Mouse (Mus musculus): ENCODE data around the gene Mphosph9. TPM values are rescaled to one million over a fixed set of nuclear protein-coding genes. Genes with fewer than 3 reads are reported as not detected.
A peak's percentile ranks its signal among the peaks of the same experiment; 100 is the strongest.
"Not testable (repeated sequence)": the region's sequence is repeated elsewhere in the genome, so short reads cannot be mapped to it uniquely, and the experiment has no call there.

Gene Mphosph9
- polyA plus RNA-seq, 1 experiment from 2014 or later: 24.7 TPM

- 65% methylated on average over 9 of the region's 9 CpGs for WGBS
- Histone ChIP-seq H3K4me3 (replicated peaks) (no peak overlapping the region), H3K4me1 (peaks cover 28% of the 10 kb centered on the region), H3K27ac (peak overlapping the region; percentile 70; the same call in 1 of the 2 replicates), H3K36me3 (replicated peaks) (0 out of 2 replicates have a peak, but pooled peaks cover 6% of the 10 kb centered on the region), H3K9ac (no peak overlapping the region), H3K27me3 (no peaks in the 10 kb centered on the region), H3K9me3 (no peaks in the 10 kb centered on the region), H3K4me2 (no peak overlapping the region)
- no peak for ATAC-seq (ENCODE audit: low FRiP score)
Observed at GRCm38 (mm10) chr5:124337909-124338308, 10.1 kb upstream of the Mphosph9 start.

DNA sequence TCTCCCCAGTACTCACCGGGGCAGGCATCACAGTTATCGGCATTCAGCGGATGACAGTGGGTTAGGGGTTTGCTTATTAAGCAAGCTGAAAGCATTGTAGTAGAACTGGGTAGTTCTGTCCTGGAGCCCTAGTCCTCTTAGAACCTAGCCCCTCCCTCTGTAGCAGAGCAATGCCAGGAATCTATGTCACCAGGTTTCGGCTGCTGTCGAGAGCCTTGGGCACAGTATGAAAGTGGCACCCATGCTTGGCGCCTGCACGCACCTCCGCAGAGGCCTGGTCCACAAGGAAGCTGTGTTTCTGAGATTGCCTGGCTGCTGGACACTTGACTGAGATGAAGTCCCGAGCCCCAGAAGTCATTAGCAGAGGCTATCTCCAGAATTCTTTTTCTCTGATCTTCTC, 9.3 kb upstream of the Mphosph9 start:
- WGBS: 94% methylated on average over 9 of the region's 9 CpGs
- no peak overlapping the region for H3K4me3 ChIP-seq (replicated peaks)
- H3K9me3 ChIP-seq: no peaks in the 10 kb centered on the region
- no peak for ATAC-seq (ENCODE audit: low FRiP score)
- H3K27me3 ChIP-seq: no peaks in the 10 kb centered on the region
- no peak overlapping the region for H3K9ac ChIP-seq
- 0 out of 2 replicates have a peak, but pooled peaks cover 6% of the 10 kb centered on the region for H3K36me3 ChIP-seq (replicated peaks)
- H3K4me1 ChIP-seq: peaks cover 28% of the 10 kb centered on the region
- H3K27ac ChIP-seq: 0 out of 2 replicates have a peak overlapping the region, but pooled peaks have one; percentile 70
- H3K4me2 ChIP-seq: no peak overlapping the region

DNA sequence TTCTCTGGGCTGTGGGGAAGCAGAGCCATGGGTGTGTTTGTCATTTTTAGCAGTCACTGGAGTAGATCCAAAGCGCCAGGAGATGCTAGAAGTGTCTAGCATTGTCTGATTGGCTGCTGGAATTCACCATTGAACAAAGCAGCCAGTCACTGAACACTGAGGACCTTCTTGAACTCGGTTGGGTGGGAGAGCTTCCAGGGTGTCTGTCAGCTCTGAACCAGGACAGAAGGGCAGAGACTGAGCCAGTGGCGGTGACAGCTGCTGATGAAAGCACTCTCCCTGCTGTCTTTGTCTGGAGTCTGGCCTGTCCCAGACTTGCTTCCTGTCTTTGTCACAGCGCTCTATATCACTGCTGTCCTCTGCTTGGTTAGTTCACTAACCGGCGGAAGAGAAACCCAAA, 6.6 kb upstream of the Mphosph9 start:
- H3K9ac ChIP-seq: peak overlapping the region; percentile 38
- H3K4me2 ChIP-seq: no peak overlapping the region
- 48% methylated on average over 6 of the region's 6 CpGs for WGBS
- H3K4me1 ChIP-seq: peaks cover 28% of the 10 kb centered on the region
- no peaks in the 10 kb centered on the region for H3K27me3 ChIP-seq
- H3K27ac ChIP-seq: peak overlapping the region; percentile 85
- H3K9me3 ChIP-seq: no peaks in the 10 kb centered on the region
- peak; percentile 79 for ATAC-seq (ENCODE audit: low FRiP score)
- H3K4me3 ChIP-seq (replicated peaks): no peak overlapping the region
- H3K36me3 ChIP-seq (replicated peaks): 0 out of 2 replicates have a peak, but pooled peaks cover 6% of the 10 kb centered on the region

DNA sequence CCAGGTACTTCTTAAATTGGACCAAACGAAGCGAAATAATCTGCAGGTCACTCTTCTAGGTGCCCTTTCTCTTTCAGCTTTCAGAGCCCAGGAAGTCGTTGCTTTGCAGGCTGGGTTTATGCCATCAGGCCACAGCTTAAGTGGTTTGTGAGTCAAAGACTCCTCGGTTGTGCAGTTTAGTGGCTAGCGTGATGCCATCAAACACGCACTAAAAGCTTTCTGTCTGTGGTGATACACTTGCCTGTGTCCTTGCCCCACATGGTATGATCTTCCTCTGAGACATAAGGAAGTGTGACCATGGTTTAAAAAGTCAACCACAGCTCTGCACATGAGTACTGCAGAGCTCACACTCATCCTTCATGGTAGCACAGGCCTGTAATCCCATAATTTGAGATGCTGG, 2.3 kb upstream of the Mphosph9 start:
- no peak overlapping the region for H3K4me3 ChIP-seq (replicated peaks)
- H3K4me2 ChIP-seq: no peak overlapping the region
- 0 out of 2 replicates have a peak, but pooled peaks cover 1% of the 10 kb centered on the region for H3K36me3 ChIP-seq (replicated peaks)
- no peak for ATAC-seq (ENCODE audit: low FRiP score)
- WGBS: 85% methylated on average over 6 of the region's 6 CpGs
- H3K27ac ChIP-seq: no peak overlapping the region
- H3K9me3 ChIP-seq: no peaks in the 10 kb centered on the region
- H3K4me1 ChIP-seq: peaks cover 33% of the 10 kb centered on the region
- no peaks in the 10 kb centered on the region for H3K27me3 ChIP-seq
- no peak overlapping the region for H3K9ac ChIP-seq

DNA sequence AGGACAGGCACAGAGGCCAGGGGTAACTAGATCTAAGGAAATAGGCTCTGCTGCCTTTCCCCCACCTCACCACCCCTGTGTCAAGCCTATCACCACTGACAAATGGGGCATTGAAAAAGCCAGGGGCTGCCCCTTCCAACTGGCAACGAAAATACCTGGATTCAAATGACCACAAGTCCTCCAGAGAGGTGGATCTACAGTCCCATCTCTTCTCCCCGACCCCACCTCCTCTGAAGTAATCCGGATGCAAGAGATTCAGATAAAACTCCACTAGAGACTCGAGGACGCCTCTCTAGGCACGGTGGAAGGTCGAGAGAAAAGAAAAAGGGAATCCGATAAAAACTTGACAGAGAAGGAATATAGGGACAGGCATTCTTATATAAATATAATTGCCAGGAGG, 943 bp downstream of the Mphosph9 start:
- peak overlapping the region; percentile 66 for H3K4me3 ChIP-seq (replicated peaks)
- ATAC-seq (ENCODE audit: low FRiP score): no peak
- H3K36me3 ChIP-seq (replicated peaks): peaks cover 21% of the 10 kb centered on the region
- H3K27ac ChIP-seq: peak overlapping the region; percentile 98
- peak overlapping the region; percentile 89 for H3K4me2 ChIP-seq
- no peaks in the 10 kb centered on the region for H3K9me3 ChIP-seq
- no peaks in the 10 kb centered on the region for H3K27me3 ChIP-seq
- 4% methylated on average over 8 of the region's 8 CpGs for WGBS
- H3K9ac ChIP-seq: peak overlapping the region; percentile 81
- H3K4me1 ChIP-seq: peaks cover 19% of the 10 kb centered on the region

GRCm38 (mm10) chr5:124317648-124318047, 10.1 kb downstream of the Mphosph9 start:
- Histone ChIP-seq H3K27me3 (no peaks in the 10 kb centered on the region), H3K4me3 (replicated peaks) (no peak overlapping the region), H3K36me3 (replicated peaks) (peaks cover 81% of the 10 kb centered on the region), H3K9ac (no peak overlapping the region), H3K4me1 (no peaks in the 10 kb centered on the region), H3K4me2 (no peak overlapping the region), H3K9me3 (peaks cover 1% of the 10 kb centered on the region), H3K27ac (no peak overlapping the region)
- ATAC-seq (ENCODE audit: low FRiP score): no peak
- 96% methylated on average over 7 of the region's 7 CpGs for WGBS

DNA sequence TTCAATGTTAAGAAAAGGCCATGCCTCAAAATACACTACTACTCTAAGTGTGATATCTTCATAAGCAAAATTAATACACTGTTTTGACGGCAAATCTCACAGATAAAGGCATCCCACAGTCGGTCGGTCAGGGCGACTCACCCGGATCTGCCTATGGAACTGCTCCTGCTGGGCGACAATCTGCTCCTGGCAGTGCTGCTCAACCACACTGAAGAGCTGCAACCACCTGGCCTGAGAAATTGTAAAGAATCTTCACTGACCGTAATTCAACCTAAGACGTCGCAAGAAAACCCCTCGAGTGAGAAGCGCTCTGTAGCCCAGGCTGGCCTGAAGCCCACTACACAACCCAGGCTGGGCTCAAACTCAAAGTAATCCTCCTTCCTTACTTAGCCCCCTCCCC, 11.8 kb downstream of the Mphosph9 start:
- Histone ChIP-seq H3K4me2 (no peak overlapping the region), H3K36me3 (replicated peaks) (peaks cover 86% of the 10 kb centered on the region), H3K27me3 (no peaks in the 10 kb centered on the region), H3K9me3 (peaks cover 8% of the 10 kb centered on the region), H3K4me1 (no peaks in the 10 kb centered on the region), H3K4me3 (replicated peaks) (no peak overlapping the region), H3K9ac (no peak overlapping the region), H3K27ac (no peak overlapping the region)
- ATAC-seq (ENCODE audit: low FRiP score): no peak
- WGBS: 94% methylated on average over 11 of the region's 11 CpGs

DNA sequence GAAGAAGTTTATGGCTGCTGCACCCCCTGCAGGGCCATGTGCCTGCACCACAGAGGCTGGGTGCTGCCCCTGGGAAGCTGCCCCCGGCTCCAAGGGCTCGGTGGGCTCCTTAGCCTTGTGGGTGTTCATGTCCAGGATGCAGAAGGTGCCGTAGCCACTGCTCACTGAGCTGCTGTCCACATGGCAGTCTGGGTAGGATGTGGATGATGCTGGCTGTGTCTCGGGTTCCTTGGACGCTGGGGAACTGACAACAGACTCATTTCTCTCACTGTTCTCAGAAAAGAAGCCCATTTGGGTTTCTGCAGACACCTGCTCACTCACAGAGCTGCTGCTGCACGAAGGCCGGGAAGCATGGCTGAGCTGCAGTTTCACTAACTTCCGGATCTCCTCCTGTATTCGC, 12.3 kb downstream of the Mphosph9 start:
- H3K4me3 ChIP-seq (replicated peaks): no peak overlapping the region
- 92% methylated on average over 9 of the region's 9 CpGs for WGBS
- ATAC-seq (ENCODE audit: low FRiP score): no peak
- no peaks in the 10 kb centered on the region for H3K4me1 ChIP-seq
- H3K36me3 ChIP-seq (replicated peaks): peaks cover 86% of the 10 kb centered on the region
- H3K9ac ChIP-seq: no peak overlapping the region
- H3K27ac ChIP-seq: no peak overlapping the region
- H3K4me2 ChIP-seq: no peak overlapping the region
- no peaks in the 10 kb centered on the region for H3K27me3 ChIP-seq
- H3K9me3 ChIP-seq: peaks cover 8% of the 10 kb centered on the region

DNA sequence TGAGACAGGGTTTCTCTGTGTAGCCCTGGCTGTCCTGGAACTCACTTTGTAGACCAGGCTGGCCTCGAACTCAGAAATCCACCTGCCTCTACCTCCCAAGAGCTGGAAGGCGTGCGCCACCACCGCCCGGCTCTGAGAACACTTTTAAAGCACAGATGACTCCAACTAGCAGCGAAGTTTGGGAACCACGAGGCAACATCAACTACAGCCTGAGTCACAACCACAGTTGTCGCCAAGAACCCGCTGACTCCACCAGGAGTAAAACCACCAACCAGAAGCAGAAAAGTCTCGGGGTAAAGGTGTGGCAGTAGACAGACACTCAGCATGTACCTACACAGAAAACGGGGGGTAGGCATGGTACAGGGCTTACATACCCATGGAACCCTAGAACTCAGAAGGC, 17.7 kb downstream of the Mphosph9 start:
- H3K4me2 ChIP-seq: no peak overlapping the region
- no peak overlapping the region for H3K4me3 ChIP-seq (replicated peaks)
- H3K9me3 ChIP-seq: peaks cover 8% of the 10 kb centered on the region
- no peak for ATAC-seq (ENCODE audit: low FRiP score)
- H3K9ac ChIP-seq: no peak overlapping the region
- H3K4me1 ChIP-seq: no peaks in the 10 kb centered on the region
- no peak overlapping the region for H3K27ac ChIP-seq
- WGBS: 96% methylated on average over 11 of the region's 11 CpGs
- peaks cover 87% of the 10 kb centered on the region for H3K36me3 ChIP-seq (replicated peaks)
- H3K27me3 ChIP-seq: peaks cover 4% of the 10 kb centered on the region; the same call in 1 of the 2 replicates

GRCm38 (mm10) chr5:124309155-124309554, 18.6 kb downstream of the Mphosph9 start:
- Histone ChIP-seq H3K9me3 (peaks cover 8% of the 10 kb centered on the region), H3K9ac (no peak overlapping the region), H3K27ac (0 out of 2 replicates have a peak overlapping the region, but pooled peaks have one; percentile 13), H3K4me3 (replicated peaks) (no peak overlapping the region), H3K27me3 (peaks cover 4% of the 10 kb centered on the region; the same call in 1 of the 2 replicates), H3K4me1 (no peaks in the 10 kb centered on the region), H3K4me2 (no peak overlapping the region), H3K36me3 (replicated peaks) (peaks cover 81% of the 10 kb centered on the region)
- ATAC-seq (ENCODE audit: low FRiP score): no peak
- 53% methylated on average over 10 of the region's 10 CpGs for WGBS

DNA sequence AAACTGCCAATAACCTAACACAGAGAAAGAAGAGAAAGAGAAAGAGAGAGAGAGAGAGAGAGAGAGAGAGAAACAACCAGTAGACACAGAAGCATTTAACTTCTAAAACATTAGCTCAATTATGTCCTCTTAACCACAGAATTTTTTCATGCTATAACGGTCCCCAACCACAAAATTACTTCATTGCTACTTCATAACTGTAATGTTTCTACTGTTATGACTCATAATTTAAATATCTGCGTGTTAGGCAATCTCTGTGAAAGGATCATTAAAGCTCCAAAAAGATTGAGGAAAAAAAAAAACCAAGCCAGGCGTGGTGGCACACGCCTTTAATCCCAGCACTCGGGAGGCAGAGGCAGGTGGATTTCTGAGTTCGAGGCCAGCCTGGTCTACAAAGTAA, 24.9 kb downstream of the Mphosph9 start:
- not testable (repeated sequence) for H3K27me3 ChIP-seq; H3K9me3 ChIP-seq; H3K4me1 ChIP-seq; ATAC-seq (ENCODE audit: low FRiP score); H3K27ac ChIP-seq; H3K9ac ChIP-seq; H3K4me2 ChIP-seq; H3K4me3 ChIP-seq (replicated peaks)
- H3K36me3 ChIP-seq (replicated peaks): peaks cover 69% of the 10 kb centered on the region
- 94% methylated on average over 6 of the region's 6 CpGs for WGBS

GRCm38 (mm10) chr5:124300132-124300531, 27.6 kb downstream of the Mphosph9 start:
- 81% methylated on average over 4 of the region's 4 CpGs for WGBS

DNA sequence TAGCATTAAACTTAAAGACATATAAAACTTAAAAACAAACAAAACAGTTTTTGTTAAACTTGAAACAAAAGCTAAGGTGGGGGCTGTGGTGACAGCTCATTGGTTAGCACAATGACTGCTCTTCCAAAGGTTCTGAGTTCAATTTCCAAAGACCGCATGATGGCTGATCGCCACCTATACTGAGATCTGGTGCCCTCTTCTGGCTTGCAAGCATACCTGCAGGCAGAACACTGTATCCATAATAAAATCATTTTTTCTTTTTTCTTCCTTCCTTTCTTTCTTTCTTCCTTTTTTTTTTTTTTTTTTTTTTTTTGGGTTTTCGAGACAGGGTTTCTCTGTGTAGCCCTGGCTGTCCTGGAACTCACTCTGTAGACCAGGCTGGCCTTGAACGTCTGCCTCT, 28.5 kb downstream of the Mphosph9 start:
- ATAC-seq (ENCODE audit: low FRiP score); H3K4me1 ChIP-seq; H3K4me2 ChIP-seq; H3K27me3 ChIP-seq; H3K9ac ChIP-seq; H3K27ac ChIP-seq; H3K4me3 ChIP-seq (replicated peaks); H3K9me3 ChIP-seq: not testable (repeated sequence)
- H3K36me3 ChIP-seq (replicated peaks): peaks cover 72% of the 10 kb centered on the region
- WGBS: 59% methylated on average over 4 of the region's 4 CpGs

More at GRCm38 (mm10) chr5:124300132-124300531, 27.6 kb downstream of the Mphosph9 start:
- no peak overlapping the region for H3K27ac ChIP-seq
- H3K36me3 ChIP-seq (replicated peaks): peaks cover 70% of the 10 kb centered on the region
- H3K27me3 ChIP-seq: no peaks in the 10 kb centered on the region
- no peak overlapping the region for H3K4me2 ChIP-seq
- ATAC-seq (ENCODE audit: low FRiP score): no peak
- no peaks in the 10 kb centered on the region for H3K4me1 ChIP-seq
- H3K9ac ChIP-seq: no peak overlapping the region
- no peak overlapping the region for H3K4me3 ChIP-seq (replicated peaks)
- H3K9me3 ChIP-seq: no peaks in the 10 kb centered on the region
